Mouse (Mus musculus) brain, embryonic 14.5 days (tissue): Measurements from ENCODE around the gene Ptprc. TPM values are rescaled to one million over a fixed set of nuclear protein-coding genes. Genes with fewer than 3 reads are reported as not detected.

Source experiments
- DNase-seq: peaks from one replicate; pipeline ENCODE4 v3.0.0-alpha.2; 2011; ENCODE audit warnings: low read depth
- CTCF ChIP-seq: fragments of 200-500 bp; IDR thresholded peaks from 2 replicates; pipeline ENCODE4 v1.5.1; 2012; ENCODE audit warnings: inconsistent platforms, mild to moderate bottlenecking, moderate library complexity, borderline replicate concordance; ENCODE audit not compliant: insufficient read depth, insufficient read length; ENCODE audit errors: extremely low read depth
- POLR2A ChIP-seq: fragments of 200-500 bp; IDR thresholded peaks from 2 replicates; pipeline ENCODE4 v1.6.1; 2012; ENCODE audit warnings: mild to moderate bottlenecking, inconsistent platforms, borderline replicate concordance; ENCODE audit not compliant: poor library complexity, insufficient read depth, insufficient read length, severe bottlenecking; ENCODE audit errors: extremely low read depth
- polyA plus RNA-seq: library from polyadenylated mRNA; depleted of rRNA; stranded (reverse); fragments of >200 nt; gene quantifications from 2 replicates; pipeline ENCODE4 v1.2.3, GENCODE M21; 2012

Gene Ptprc
- polyA plus RNA-seq, 1 experiment, result 1.2 TPM

GRCm38 (mm10) chr1:138172547-138172946 lies 3.0 kb downstream of the Ptprc start:
- DNase-seq, result no peak
- no peak for TF ChIP-seq POLR2A
- TF ChIP-seq CTCF, result no peak

- TF ChIP-seq CTCF (no peak), POLR2A (no peak)
- no peak for DNase-seq
Observed at GRCm38 (mm10) chr1:138172096-138172495, 3.4 kb downstream of the Ptprc start.

GRCm38 (mm10) chr1:138166233-138166771 lies 9.2 kb downstream of the Ptprc start:
- no peak for TF ChIP-seq POLR2A
- TF ChIP-seq CTCF, result no peak
- DNase-seq, result no peak

GRCm38 (mm10) chr1:138162638-138163037 lies 12.9 kb downstream of the Ptprc start:
- TF ChIP-seq POLR2A (no peak), CTCF (no peak)

GRCm38 (mm10) chr1:138158921-138159320 lies 16.6 kb downstream of the Ptprc start:
- TF ChIP-seq POLR2A (no peak), CTCF (no peak)
- DNase-seq, result no peak

More at GRCm38 (mm10) chr1:138162638-138163037, 12.9 kb downstream of the Ptprc start:
- DNase-seq, result no peak

DNA sequence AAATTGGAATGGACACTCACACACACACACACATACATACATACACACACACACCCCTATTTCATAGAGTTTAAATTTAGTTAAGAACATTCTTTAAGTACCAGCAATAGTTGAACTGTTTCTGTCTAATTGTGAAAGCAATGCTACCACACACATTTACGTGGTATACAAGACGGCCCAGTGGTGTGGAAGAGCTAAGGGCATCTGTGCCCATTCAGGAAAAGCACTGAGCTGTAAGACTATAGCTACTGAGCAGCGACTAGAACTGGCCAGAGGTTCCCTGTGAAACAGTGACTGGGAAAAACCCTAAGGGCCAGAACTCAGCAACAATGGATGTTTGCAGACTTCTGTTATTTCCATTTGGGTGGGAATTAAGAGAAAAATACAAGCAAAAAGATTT lies 17.3 kb downstream of the Ptprc start:
- peak; percentile 77 for DNase-seq
- TF ChIP-seq CTCF (no peak), POLR2A (no peak)

DNA sequence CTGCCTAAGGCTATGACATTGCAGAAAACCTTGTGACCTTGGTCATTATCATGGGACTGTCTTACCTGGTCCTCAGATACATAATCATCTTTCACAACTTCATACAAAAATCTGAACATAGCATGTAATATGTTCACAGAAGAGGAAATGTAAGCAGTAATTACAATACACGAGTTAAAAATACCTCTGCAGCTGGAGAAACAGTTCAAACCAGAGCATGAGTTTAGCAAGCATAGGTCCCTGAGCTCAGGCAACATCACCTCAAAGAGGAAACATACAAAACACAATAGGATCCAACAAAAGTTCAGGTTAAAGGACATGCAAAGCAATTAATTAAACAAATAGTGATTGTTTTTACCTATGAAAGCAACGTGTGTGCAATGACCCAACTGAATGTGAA lies 17.8 kb downstream of the Ptprc start:
- TF ChIP-seq POLR2A (no peak), CTCF (no peak)

DNA sequence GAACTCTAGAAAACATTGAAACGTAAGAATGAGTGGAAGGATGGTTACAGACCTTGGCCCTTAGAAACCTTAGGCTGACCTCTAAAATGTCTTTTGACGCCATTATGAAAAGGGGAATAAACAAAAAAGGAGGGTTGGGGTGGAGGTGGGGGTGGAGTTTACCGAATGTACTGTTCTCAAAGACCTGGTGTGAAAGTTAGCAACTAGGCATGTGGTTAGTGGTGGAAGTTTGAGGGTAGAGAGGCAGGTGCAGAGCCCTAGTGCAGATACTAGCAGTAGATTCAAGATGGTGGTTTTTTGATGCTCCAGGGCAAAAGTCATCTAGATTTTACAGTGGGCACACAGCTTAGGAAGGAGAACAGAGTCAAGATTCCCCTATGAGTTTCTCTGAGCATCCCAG lies 18.5 kb downstream of the Ptprc start:
- DNase-seq, result no peak
- no peak for TF ChIP-seq CTCF
- TF ChIP-seq POLR2A, result no peak

More for the DNA sequence above, 17.8 kb downstream of the Ptprc start:
- DNase-seq, result no peak

DNA sequence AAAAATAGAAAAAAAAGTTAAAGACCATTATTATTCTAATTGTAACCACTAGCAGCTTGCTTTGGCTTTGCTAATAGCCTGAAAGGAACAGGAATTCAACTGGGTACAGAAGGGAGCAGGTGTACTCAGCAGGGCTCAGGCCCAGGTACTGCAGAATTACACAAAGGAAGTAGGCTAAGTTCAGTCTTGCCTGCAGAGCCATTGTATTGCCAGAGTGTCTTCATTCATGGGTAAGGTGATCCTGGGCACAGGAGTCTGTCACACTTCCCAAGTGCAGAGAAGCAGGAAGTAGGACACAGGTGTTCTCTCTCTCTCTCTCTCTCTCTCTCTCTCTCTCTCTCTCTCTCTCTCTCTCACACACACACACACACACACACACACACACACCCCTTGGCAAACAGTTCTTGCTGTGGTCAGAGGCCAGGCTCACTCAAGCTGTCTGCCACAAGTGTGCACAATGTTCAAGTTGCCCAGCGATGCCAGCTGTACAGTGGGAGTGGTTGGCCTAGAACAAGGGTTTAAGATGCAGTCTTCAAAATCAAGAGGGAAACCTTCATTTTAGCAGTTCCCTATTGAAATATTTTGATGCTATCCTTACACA lies 21.2 kb downstream of the Ptprc start:
- no peak for DNase-seq
- no peak for TF ChIP-seq CTCF
- no peak for TF ChIP-seq POLR2A

DNA sequence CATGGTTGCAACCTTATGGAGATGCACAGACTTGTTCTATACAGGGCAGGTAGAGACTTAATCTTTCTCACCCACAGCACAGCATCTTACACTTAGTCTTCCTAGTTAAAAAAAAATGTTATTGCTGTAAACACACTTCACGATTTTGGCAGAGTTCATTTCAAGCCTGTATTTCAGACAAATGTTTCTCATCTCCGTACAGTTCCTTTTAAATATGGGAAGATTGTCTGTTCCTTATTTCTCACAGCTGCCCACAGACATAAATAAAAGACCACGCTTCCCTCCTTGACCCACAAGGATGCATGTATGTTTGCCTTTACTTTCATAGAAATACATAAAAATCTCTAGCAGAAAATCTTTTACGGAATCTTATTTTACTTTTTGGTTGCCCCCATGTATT lies 22.4 kb downstream of the Ptprc start:
- TF ChIP-seq POLR2A (no peak), CTCF (no peak)
- DNase-seq, result no peak

GRCm38 (mm10) chr1:138148844-138149243 lies 26.7 kb downstream of the Ptprc start:
- TF ChIP-seq POLR2A, result no peak
- no peak for TF ChIP-seq CTCF
- peak; percentile 61 for DNase-seq

DNA sequence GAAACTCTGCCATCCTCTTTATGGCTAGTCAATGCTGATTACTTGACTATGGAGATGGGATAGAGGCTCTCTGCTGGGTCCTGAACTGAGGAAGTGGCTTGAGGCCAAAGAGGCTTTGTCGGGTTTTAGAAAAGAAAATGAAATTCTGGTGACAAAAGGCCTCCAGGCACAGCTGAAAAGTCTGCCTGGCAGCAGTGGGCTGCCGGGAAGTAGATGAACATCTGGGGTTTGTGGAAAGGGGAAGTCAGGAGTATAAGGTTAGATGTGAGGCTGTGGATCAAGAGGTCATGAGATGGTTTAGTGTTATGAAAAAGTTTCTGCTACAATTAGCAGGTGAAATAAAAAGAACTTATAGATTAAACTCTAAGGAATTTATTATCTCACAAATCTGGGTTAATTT lies 29.9 kb downstream of the Ptprc start:
- TF ChIP-seq CTCF, result no peak
- TF ChIP-seq POLR2A, result no peak
- DNase-seq, result no peak

- no peak for DNase-seq
- TF ChIP-seq CTCF (no peak), POLR2A (no peak)
Observed at GRCm38 (mm10) chr1:138145148-138145547, 30.4 kb downstream of the Ptprc start.

- no peak for TF ChIP-seq CTCF
- no peak for TF ChIP-seq POLR2A
- DNase-seq, result no peak
Observed at GRCm38 (mm10) chr1:138144365-138144764, 31.1 kb downstream of the Ptprc start.

DNA sequence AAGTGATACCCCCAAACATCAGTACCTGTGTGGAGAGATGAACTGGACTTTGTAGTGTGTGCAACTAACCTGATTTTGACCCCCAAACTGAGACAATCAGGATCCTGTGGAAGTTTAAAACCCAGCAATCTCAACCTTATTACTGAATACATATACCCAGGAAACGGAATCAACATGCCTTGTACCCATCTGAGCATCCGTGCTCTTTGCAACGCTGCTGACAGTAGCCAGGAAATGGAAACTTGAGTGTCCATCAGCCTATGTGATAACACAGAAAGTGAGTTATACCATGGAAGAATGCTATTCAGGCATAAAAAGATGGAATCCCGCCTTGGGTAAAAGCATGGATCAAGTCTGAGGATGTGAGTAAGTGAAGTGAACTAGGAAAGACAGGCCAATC lies 34.7 kb downstream of the Ptprc start:
- DNase-seq, result no peak
- TF ChIP-seq CTCF (no peak), POLR2A (no peak)

- TF ChIP-seq CTCF (no peak), POLR2A (no peak)
- no peak for DNase-seq
Observed at GRCm38 (mm10) chr1:138137696-138138095, 37.8 kb downstream of the Ptprc start.
